Mouse (Mus musculus) embryonic fibroblast, embryonic 13.5 days (primary cell): ENCODE results near the gene Nav3.

Source experiments
- CTCF ChIP-seq: IDR thresholded peaks from 2 replicates; pipeline ENCODE4 v1.5.1; 2011; ENCODE audit warnings: mild to moderate bottlenecking, control low read depth, low read length, moderate library complexity, borderline replicate concordance; ENCODE audit not compliant: insufficient read depth
- POLR2A ChIP-seq: IDR thresholded peaks from 2 replicates; pipeline ENCODE4 v1.6.1; 2011; ENCODE audit warnings: low read depth, mild to moderate bottlenecking, control low read depth, low read length, moderate library complexity

DNA sequence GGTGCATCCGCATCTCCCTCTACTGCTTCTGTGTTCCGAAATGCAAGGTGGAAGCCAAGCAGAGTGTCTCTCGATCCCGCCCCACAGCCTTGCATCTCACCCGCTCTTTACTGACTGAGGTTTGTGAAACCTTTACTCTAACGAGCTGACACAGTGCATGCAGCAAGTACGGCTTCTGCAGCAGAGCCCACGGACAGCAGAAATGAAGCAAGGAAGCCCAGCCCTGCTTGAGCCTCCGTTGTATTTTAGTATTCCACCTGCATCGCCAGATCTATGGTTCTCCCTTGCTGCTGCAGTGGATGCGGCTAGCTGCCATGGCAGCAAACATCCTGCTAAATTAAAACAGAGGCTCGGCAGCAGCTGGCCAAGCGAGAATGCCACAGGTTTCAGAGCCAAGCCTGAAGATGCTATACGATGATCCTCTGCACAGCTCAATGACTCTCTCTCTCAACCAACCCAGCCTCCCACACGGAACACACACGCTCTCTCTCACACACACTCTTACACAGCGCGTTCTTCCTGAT lies 623.2 kb downstream of the Nav3 start:
- TF ChIP-seq CTCF (no peak), POLR2A (no peak)
